8 mouse cellular contexts compared by ENCODE assay signal in the genomic region with DNA sequence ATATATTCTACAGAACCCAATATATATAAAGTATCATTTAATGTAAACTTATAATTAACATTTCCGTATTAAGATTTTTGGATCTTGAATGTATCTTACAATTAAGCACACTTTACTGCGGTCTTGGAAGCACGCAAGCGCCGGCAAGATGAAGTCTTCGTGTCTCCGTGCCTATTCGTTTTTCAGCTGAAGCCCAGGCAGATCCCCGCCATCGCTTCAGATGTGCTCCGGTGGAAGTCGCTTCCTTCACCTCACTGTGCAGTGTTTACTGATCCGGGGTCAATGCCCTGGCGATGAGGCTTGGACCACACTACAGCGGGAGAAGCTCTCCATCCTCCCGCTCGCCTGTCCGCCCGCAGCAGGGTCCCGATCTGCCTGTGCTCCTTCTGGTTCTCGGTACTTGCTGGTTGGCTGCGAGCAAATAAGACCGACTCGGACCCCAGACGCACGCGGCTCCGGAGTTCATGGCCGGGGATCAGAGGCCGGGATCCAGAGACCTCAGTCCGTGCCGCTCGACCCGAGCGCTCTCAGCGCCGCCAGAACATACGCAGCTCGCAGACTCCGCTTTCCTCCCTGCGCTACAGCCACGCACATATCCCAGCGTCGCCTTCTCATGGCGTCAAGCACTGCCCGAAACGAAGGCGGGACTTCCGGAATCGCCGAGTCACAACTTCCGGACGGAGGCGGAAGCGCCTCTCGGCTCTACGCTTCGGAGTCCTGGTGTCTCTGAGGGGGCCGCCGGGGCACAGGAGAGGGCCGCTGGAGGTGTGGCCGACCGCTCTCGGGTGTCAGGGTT. TPM values are rescaled to one million over a fixed set of nuclear protein-coding genes. Genes with fewer than 3 reads are reported as not detected.
DNase-seq lines count a peak whose midpoint lies in the region; ATAC-seq and TF ChIP-seq lines count a peak whose summit lies in the region.

Tbc1d22a (plus strand) TSS at position 707 of the 796 bp plus-strand sequence.

- no peak for TF ChIP-seq CTCF in midbrain, postnatal 0 days (IDR thresholded peaks at IDR 0.05)

- H3K36me3 ChIP-seq in embryonic facial prominence, embryonic 14.5 days (ENCODE audit: control insufficient read depth, insufficient read depth, low read length) = no peaks in the 10 kb centered on the region
- H3K36me3 ChIP-seq in limb, embryonic 14.5 days (ENCODE audit: control insufficient read depth, insufficient read depth, low read length) = no peaks in the 10 kb centered on the region
- H3K36me3 ChIP-seq in midbrain, postnatal 0 days (ENCODE audit: insufficient read depth, low read length) = peaks cover 2% of the 10 kb centered on the region; the same call in 1 of the 2 replicates

- peak; percentile 95 for ATAC-seq in embryonic facial prominence, embryonic 14.5 days (ENCODE audit: low read depth)
- ATAC-seq in limb, embryonic 14.5 days (ENCODE audit: low FRiP score, low read depth) = peak; percentile 94
- peak; percentile 94 for ATAC-seq in midbrain, postnatal 0 days (ENCODE audit: low FRiP score)

- H3K9ac ChIP-seq in embryonic facial prominence, embryonic 14.5 days (ENCODE audit: low read depth, low read length) = peak within 1 kb of the TSS; percentile 90
- peak within 1 kb of the TSS; percentile 88 for H3K9ac ChIP-seq in limb, embryonic 14.5 days (ENCODE audit: low read depth, low read length, severe bottlenecking)
- H3K9ac ChIP-seq in midbrain, postnatal 0 days (replicated peaks; ENCODE audit: low read length, poor library complexity, severe bottlenecking) = peak within 1 kb of the TSS; percentile 86

- DNase-seq in 3T3-L1 (ENCODE audit: low read depth, low spot score) = peak; percentile 94
- peak; percentile 72 to 84 for DNase-seq in adrenal gland, postnatal 4 days (ENCODE audit: low spot score in 2 of 2)
- DNase-seq in embryonic facial prominence, embryonic 14.5 days (ENCODE audit: low spot score) = peak; percentile 97
- peak; percentile 92 for DNase-seq in heart, adult 8-10 months (ENCODE audit: low spot score)
- DNase-seq in kidney, adult 9 months = peak; percentile 93
- peak; percentile 93 for DNase-seq in limb, embryonic 14.5 days (ENCODE audit: low spot score)
- DNase-seq in midbrain, postnatal 0 days (ENCODE audit: low spot score) = peak; percentile 97
- DNase-seq in spleen, postnatal 14 days (ENCODE audit: low spot score in 2 of 2) = peak; percentile 81 to 89

- no peaks in the 10 kb centered on the region for H3K27me3 ChIP-seq in embryonic facial prominence, embryonic 14.5 days (replicated peaks; ENCODE audit: control insufficient read depth, insufficient read depth, low read length)
- H3K27me3 ChIP-seq in limb, embryonic 14.5 days (ENCODE audit: control insufficient read depth, insufficient read depth, low read length) = no peaks in the 10 kb centered on the region
- H3K27me3 ChIP-seq in midbrain, postnatal 0 days (ENCODE audit: insufficient read depth, low read length) = no peaks in the 10 kb centered on the region

- peak within 1 kb of the TSS; percentile 83 for H3K4me3 ChIP-seq in embryonic facial prominence, embryonic 14.5 days (ENCODE audit: low read depth, low read length)
- peak within 1 kb of the TSS; percentile 72 for H3K4me3 ChIP-seq in limb, embryonic 14.5 days (replicated peaks; ENCODE audit: low read length)
- H3K4me3 ChIP-seq in midbrain, postnatal 0 days (ENCODE audit: low read depth, low read length) = peak within 1 kb of the TSS; percentile 85

- peak within 1 kb of the TSS; percentile 92 for H3K27ac ChIP-seq in embryonic facial prominence, embryonic 14.5 days (replicated peaks; ENCODE audit: low read depth, low read length)
- H3K27ac ChIP-seq in limb, embryonic 14.5 days (replicated peaks; ENCODE audit: low read depth, low read length) = peak within 1 kb of the TSS; percentile 88
- peak within 1 kb of the TSS; percentile 92 for H3K27ac ChIP-seq in midbrain, postnatal 0 days (ENCODE audit: low read depth, low read length)

- TF ChIP-seq POLR2A in limb, embryonic 14.5 days (IDR thresholded peaks at IDR 0.05; ENCODE audit: borderline replicate concordance, extremely low read depth, insufficient read depth, insufficient read length) = peak; percentile 78; the same call in 1 of the 2 replicates

- WGBS in embryonic facial prominence, embryonic 14.5 days = under 1% methylated on average over 50 of the region's 64 CpGs
- WGBS in limb, embryonic 14.5 days = under 1% methylated on average over 56 of the region's 64 CpGs
- under 1% methylated on average over 60 of the region's 64 CpGs for WGBS in midbrain, postnatal 0 days

- peaks cover 10% of the 10 kb centered on the region for H3K4me1 ChIP-seq in embryonic facial prominence, embryonic 14.5 days (ENCODE audit: control insufficient read depth, insufficient read depth, low read length)
- peaks cover 12% of the 10 kb centered on the region for H3K4me1 ChIP-seq in limb, embryonic 14.5 days (ENCODE audit: control insufficient read depth, insufficient read depth, low read length)
- peaks cover 12% of the 10 kb centered on the region; the same call in 1 of the 2 replicates for H3K4me1 ChIP-seq in midbrain, postnatal 0 days (ENCODE audit: insufficient read depth, low read length)

- H3K9me3 ChIP-seq in embryonic facial prominence, embryonic 14.5 days (ENCODE audit: control insufficient read depth, low read length) = no peaks in the 10 kb centered on the region
- no peaks in the 10 kb centered on the region for H3K9me3 ChIP-seq in limb, embryonic 14.5 days (ENCODE audit: control insufficient read depth, low read length)
- H3K9me3 ChIP-seq in midbrain, postnatal 0 days (ENCODE audit: low read length) = no peaks in the 10 kb centered on the region

- peak within 1 kb of the TSS; percentile 95 for H3K4me2 ChIP-seq in embryonic facial prominence, embryonic 14.5 days (ENCODE audit: low read depth, low read length)
- H3K4me2 ChIP-seq in limb, embryonic 14.5 days (replicated peaks; ENCODE audit: low read depth, low read length, severe bottlenecking) = peak within 1 kb of the TSS; percentile 99
- H3K4me2 ChIP-seq in midbrain, postnatal 0 days (ENCODE audit: low read depth, low read length, poor library complexity, severe bottlenecking) = peak within 1 kb of the TSS; percentile 91

RNA-seq across cellular contexts. Expression of gene Tbc1d22a, which starts in this region (rescaled TPM):
- 10 to 100 TPM; 32.3 TPM for total RNA-seq in adrenal gland, postnatal 4 days (2021)
- 8.1 and 11.1 TPM in 2 replicates for polyA plus RNA-seq in embryonic facial prominence, embryonic 14.5 days (2014; fragmentation: Nextera tagmentation; extraction: Ambion mirVana)
- 10 to 100 TPM; 24.9 to 30.8 (median 27.7) TPM for total RNA-seq in heart, adult 8-10 months (2022)
- polyA plus RNA-seq in limb, embryonic 14.5 days (2012; rRNA removed) = 15.5 and 21.3 TPM in 2 replicates
- 8.7 and 10.3 TPM in 2 replicates for polyA plus RNA-seq in limb, embryonic 14.5 days (2014; fragmentation: Nextera tagmentation; extraction: Ambion mirVana)
- total RNA-seq in midbrain, postnatal 0 days (2014; rRNA removed) = 19.7 and 19.8 TPM in 2 replicates
- polyA plus RNA-seq in midbrain, postnatal 0 days (2015; fragmentation: Nextera tagmentation; extraction: Ambion mirVana) = 13.6 and 13.9 TPM in 2 replicates

Comparison
In these comparisons a context has a peak if more than half of its experiments do, and no peak if none do; other contexts are left out.
1. Peak in every context shown above with its lines: DNase-seq, ATAC-seq, H3K4me3 ChIP-seq and H3K27ac ChIP-seq.